Mouse (Mus musculus): Measurements from ENCODE around the gene Wasf2. TPM values are rescaled to one million over a fixed set of nuclear protein-coding genes. Genes with fewer than 3 reads are reported as not detected.
A peak's percentile ranks its signal among the peaks of the same experiment; 100 is the strongest.
"Not testable (repeated sequence)": the region's sequence is repeated elsewhere in the genome, so short reads cannot be mapped to it uniquely, and the experiment has no call there.

Gene Wasf2
- polyA plus RNA-seq, 1 experiment from 2014 or later: 72.8 TPM

- WGBS: 27% methylated on average over 8 of the region's 8 CpGs
- peak overlapping the region; percentile 95 for H3K27ac ChIP-seq
- H3K27me3 ChIP-seq: no peaks in the 10 kb centered on the region
- no peaks in the 10 kb centered on the region for H3K36me3 ChIP-seq
- peaks cover 98% of the 10 kb centered on the region for H3K4me1 ChIP-seq (replicated peaks)
- no peaks in the 10 kb centered on the region for H3K9me3 ChIP-seq (replicated peaks)
- H3K4me2 ChIP-seq: peak overlapping the region; percentile 34
- no peak overlapping the region for H3K4me3 ChIP-seq
- H3K9ac ChIP-seq: peak overlapping the region; percentile 33
- ATAC-seq (replicated peaks; ENCODE audit: insufficient number of reproducible peaks, insufficient read depth, low FRiP score, low read depth): 0 out of 2 replicates have a peak, but pooled peaks have one; percentile 0
Measured at GRCm38 (mm10) chr4:133090276-133090719, 40.0 kb upstream of the Wasf2 start.

- Histone ChIP-seq H3K4me3 (no peak overlapping the region), H3K27ac (peak overlapping the region; percentile 95), H3K9ac (peak overlapping the region; percentile 33), H3K4me2 (peak overlapping the region; percentile 34), H3K9me3 (replicated peaks) (no peaks in the 10 kb centered on the region), H3K36me3 (no peaks in the 10 kb centered on the region), H3K4me1 (replicated peaks) (peaks cover 97% of the 10 kb centered on the region), H3K27me3 (no peaks in the 10 kb centered on the region)
- ATAC-seq (replicated peaks; ENCODE audit: insufficient number of reproducible peaks, insufficient read depth, low FRiP score, low read depth): peak; percentile 28
- WGBS: 9% methylated on average over 18 of the region's 18 CpGs
Measured at GRCm38 (mm10) chr4:133090720-133091458, 39.4 kb upstream of the Wasf2 start.

GRCm38 (mm10) chr4:133091459-133091785 is 38.9 kb upstream of the Wasf2 start:
- no peaks in the 10 kb centered on the region for H3K36me3 ChIP-seq
- peak overlapping the region; percentile 34 for H3K4me2 ChIP-seq
- H3K4me3 ChIP-seq: no peak overlapping the region
- ATAC-seq (replicated peaks; ENCODE audit: insufficient number of reproducible peaks, insufficient read depth, low FRiP score, low read depth): no peak
- H3K9me3 ChIP-seq (replicated peaks): no peaks in the 10 kb centered on the region
- 26% methylated on average over 4 of the region's 4 CpGs for whole genome bisulfite sequencing
- H3K27me3 ChIP-seq: no peaks in the 10 kb centered on the region
- no peak overlapping the region for H3K9ac ChIP-seq
- H3K4me1 ChIP-seq (replicated peaks): peaks cover 91% of the 10 kb centered on the region
- H3K27ac ChIP-seq: peak overlapping the region; percentile 95

GRCm38 (mm10) chr4:133092453-133092901 is 37.8 kb upstream of the Wasf2 start:
- Histone ChIP-seq H3K4me3 (peak overlapping the region; percentile 32), H3K9me3 (replicated peaks) (no peaks in the 10 kb centered on the region), H3K27me3 (no peaks in the 10 kb centered on the region), H3K4me1 (replicated peaks) (peaks cover 81% of the 10 kb centered on the region), H3K27ac (peak overlapping the region; percentile 95), H3K36me3 (no peaks in the 10 kb centered on the region), H3K9ac (peak overlapping the region; percentile 58), H3K4me2 (peak overlapping the region; percentile 60)
- peak; percentile 25 for ATAC-seq (replicated peaks; ENCODE audit: insufficient number of reproducible peaks, insufficient read depth, low FRiP score, low read depth)
- 6% methylated on average over 18 of the region's 18 CpGs for WGBS

- 58% methylated on average over 6 of the region's 6 CpGs for WGBS
- H3K27me3 ChIP-seq: no peaks in the 10 kb centered on the region
- H3K27ac ChIP-seq: peak overlapping the region; percentile 95
- H3K9ac ChIP-seq: peak overlapping the region; percentile 58
- H3K4me1 ChIP-seq (replicated peaks): peaks cover 75% of the 10 kb centered on the region
- peak overlapping the region; percentile 60 for H3K4me2 ChIP-seq
- ATAC-seq (replicated peaks; ENCODE audit: insufficient number of reproducible peaks, insufficient read depth, low FRiP score, low read depth): no peak
- H3K36me3 ChIP-seq: no peaks in the 10 kb centered on the region
- no peak overlapping the region for H3K4me3 ChIP-seq
- no peaks in the 10 kb centered on the region for H3K9me3 ChIP-seq (replicated peaks)
Measured at GRCm38 (mm10) chr4:133093056-133093455, 37.2 kb upstream of the Wasf2 start.

GRCm38 (mm10) chr4:133093481-133094033 is 36.7 kb upstream of the Wasf2 start:
- 6% methylated on average over 6 of the region's 6 CpGs for WGBS
- Histone ChIP-seq H3K36me3 (no peaks in the 10 kb centered on the region), H3K27ac (peak overlapping the region; percentile 95), H3K27me3 (no peaks in the 10 kb centered on the region), H3K9ac (peak overlapping the region; percentile 33; the same call in 1 of the 2 replicates), H3K4me1 (replicated peaks) (peaks cover 70% of the 10 kb centered on the region), H3K4me3 (no peak overlapping the region), H3K4me2 (peak overlapping the region; percentile 21; the same call in 1 of the 2 replicates), H3K9me3 (replicated peaks) (no peaks in the 10 kb centered on the region)
- no peak for ATAC-seq (replicated peaks; ENCODE audit: insufficient number of reproducible peaks, insufficient read depth, low FRiP score, low read depth)

GRCm38 (mm10) chr4:133094255-133094654 is 36.0 kb upstream of the Wasf2 start:
- Histone ChIP-seq H3K9me3 (replicated peaks) (no peaks in the 10 kb centered on the region), H3K36me3 (no peaks in the 10 kb centered on the region), H3K4me2 (peak overlapping the region; percentile 60; the same call in 1 of the 2 replicates), H3K4me3 (no peak overlapping the region), H3K27ac (peak overlapping the region; percentile 95), H3K4me1 (replicated peaks) (peaks cover 64% of the 10 kb centered on the region), H3K9ac (no peak overlapping the region; the same call in 1 of the 2 replicates), H3K27me3 (no peaks in the 10 kb centered on the region)
- no peak for ATAC-seq (replicated peaks; ENCODE audit: insufficient number of reproducible peaks, insufficient read depth, low FRiP score, low read depth)
- 36% methylated on average over 1 of the region's 1 CpGs for WGBS

GRCm38 (mm10) chr4:133094936-133095733 is 35.2 kb upstream of the Wasf2 start:
- WGBS: 36% methylated on average over 16 of the region's 16 CpGs
- Histone ChIP-seq H3K9ac (peak overlapping the region; percentile 43), H3K36me3 (no peaks in the 10 kb centered on the region), H3K4me1 (replicated peaks) (peaks cover 55% of the 10 kb centered on the region), H3K27me3 (no peaks in the 10 kb centered on the region), H3K27ac (peak overlapping the region; percentile 95), H3K4me3 (peak overlapping the region; percentile 27), H3K4me2 (peak overlapping the region; percentile 60), H3K9me3 (replicated peaks) (no peaks in the 10 kb centered on the region)
- ATAC-seq (replicated peaks; ENCODE audit: insufficient number of reproducible peaks, insufficient read depth, low FRiP score, low read depth): peak; percentile 56

GRCm38 (mm10) chr4:133095734-133096065 is 34.6 kb upstream of the Wasf2 start:
- peak overlapping the region; percentile 43 for H3K9ac ChIP-seq
- not testable (repeated sequence) for H3K27me3 ChIP-seq; H3K9me3 ChIP-seq (replicated peaks); H3K36me3 ChIP-seq; ATAC-seq (replicated peaks; ENCODE audit: insufficient number of reproducible peaks, insufficient read depth, low FRiP score, low read depth)
- H3K4me1 ChIP-seq (replicated peaks): peaks cover 49% of the 10 kb centered on the region
- 16% methylated on average over 3 of the region's 3 CpGs for WGBS
- H3K27ac ChIP-seq: peak overlapping the region; percentile 95
- H3K4me2 ChIP-seq: peak overlapping the region; percentile 60
- peak overlapping the region; percentile 27 for H3K4me3 ChIP-seq

GRCm38 (mm10) chr4:133096671-133097070 is 33.6 kb upstream of the Wasf2 start:
- ATAC-seq (replicated peaks; ENCODE audit: insufficient number of reproducible peaks, insufficient read depth, low FRiP score, low read depth); H3K27me3 ChIP-seq; H3K9me3 ChIP-seq (replicated peaks); H3K27ac ChIP-seq; H3K36me3 ChIP-seq; H3K9ac ChIP-seq; H3K4me2 ChIP-seq: not testable (repeated sequence)
- Histone ChIP-seq H3K4me3 (peak overlapping the region; percentile 41), H3K4me1 (replicated peaks) (peaks cover 41% of the 10 kb centered on the region)
- WGBS: 0% methylated on average over 15 of the region's 26 CpGs

GRCm38 (mm10) chr4:133101751-133102150 is 28.6 kb upstream of the Wasf2 start:
- H3K9me3 ChIP-seq (replicated peaks): no peaks in the 10 kb centered on the region
- H3K27ac ChIP-seq: no peak overlapping the region
- no peak overlapping the region for H3K9ac ChIP-seq
- H3K27me3 ChIP-seq: no peaks in the 10 kb centered on the region
- H3K4me2 ChIP-seq: 0 out of 2 replicates have a peak overlapping the region, but pooled peaks have one; percentile 13
- 71% methylated on average over 9 of the region's 9 CpGs for WGBS
- H3K4me3 ChIP-seq: no peak overlapping the region
- peaks cover 20% of the 10 kb centered on the region for H3K4me1 ChIP-seq (replicated peaks)
- H3K36me3 ChIP-seq: no peaks in the 10 kb centered on the region
- no peak for ATAC-seq (replicated peaks; ENCODE audit: insufficient number of reproducible peaks, insufficient read depth, low FRiP score, low read depth)

All from heart, embryonic 15.5 days (tissue).